Mouse (Mus musculus): Measurements from ENCODE around the gene Psmd6. TPM values are rescaled to one million over a fixed set of nuclear protein-coding genes. Genes with fewer than 3 reads are reported as not detected.

Psmd6 gene
- total RNA-seq, 2 experiments from 2014 or later, result 181 to 215 TPM

DNA sequence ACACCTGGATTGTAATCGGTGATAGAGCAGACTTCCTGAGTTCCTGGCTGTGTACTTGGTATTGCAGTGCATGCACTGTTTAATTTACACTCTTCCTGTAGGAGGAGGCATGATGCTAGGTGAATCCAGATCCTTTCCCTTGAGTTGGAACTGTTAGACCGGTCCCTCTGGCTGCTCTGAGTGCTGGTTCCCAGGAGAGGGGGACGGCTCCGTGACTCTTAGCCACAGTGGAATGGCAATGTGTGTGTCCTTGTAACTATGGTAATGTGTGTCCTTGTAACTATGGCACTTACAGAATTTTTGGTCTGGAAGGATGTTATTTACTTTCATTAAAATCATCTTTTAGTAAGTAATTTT, 55.7 kb downstream of the Psmd6 start:
- no peak for ATAC-seq (replicated peaks; ENCODE audit: poor library complexity)

DNA sequence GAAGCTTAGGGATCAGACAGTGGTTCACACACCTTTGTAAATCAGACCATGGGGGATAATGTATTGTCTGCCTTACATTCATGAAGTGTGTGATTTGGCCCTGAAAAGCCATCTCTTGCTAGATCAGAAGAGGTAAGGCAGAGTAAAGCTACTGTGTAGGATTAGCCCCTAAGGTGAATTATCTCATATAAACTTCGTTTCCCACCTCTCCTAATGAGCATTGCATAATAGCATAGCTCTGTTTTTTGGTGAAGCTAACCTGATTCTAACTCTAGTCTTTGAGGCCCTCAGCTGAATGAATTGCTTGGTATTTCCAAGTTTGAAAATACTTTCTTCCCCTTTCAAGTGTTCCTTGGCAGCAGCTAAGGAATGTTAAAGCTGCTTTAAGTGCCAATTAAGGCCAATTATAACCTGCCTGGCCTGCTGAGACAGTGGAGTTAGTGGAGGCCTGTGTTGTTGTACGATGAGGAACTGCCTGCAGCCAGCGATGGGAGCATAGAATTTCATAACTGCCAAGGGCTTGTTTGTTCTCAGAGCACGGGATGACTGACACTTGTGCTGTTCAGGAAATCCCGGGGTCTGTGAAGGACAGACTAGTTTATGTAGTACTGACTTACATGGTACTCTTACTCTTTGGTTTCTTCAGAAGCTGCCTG, 56.2 kb downstream of the Psmd6 start:
- peak; percentile 47 for ATAC-seq (replicated peaks; ENCODE audit: poor library complexity)

DNA sequence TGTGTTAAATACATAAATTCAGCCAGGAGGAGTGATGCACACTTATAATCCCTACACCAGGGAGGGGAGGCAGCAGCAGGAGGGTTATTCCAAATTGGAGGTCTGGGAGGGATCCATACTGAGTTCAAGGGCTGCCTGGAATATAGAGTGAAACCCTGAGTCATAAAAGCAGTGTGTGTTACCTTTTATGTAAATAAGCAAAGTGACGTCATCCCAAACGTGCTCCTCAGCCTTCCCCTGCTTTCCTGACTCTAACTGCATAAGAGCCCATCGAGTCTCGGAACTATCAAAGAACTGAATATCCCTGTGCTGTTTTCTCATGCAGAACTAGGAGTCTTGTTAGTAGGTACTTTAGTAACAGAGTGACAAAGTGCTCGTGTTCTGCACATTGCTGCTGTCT, 57.4 kb downstream of the Psmd6 start:
- no peak for ATAC-seq (replicated peaks; ENCODE audit: poor library complexity)

DNA sequence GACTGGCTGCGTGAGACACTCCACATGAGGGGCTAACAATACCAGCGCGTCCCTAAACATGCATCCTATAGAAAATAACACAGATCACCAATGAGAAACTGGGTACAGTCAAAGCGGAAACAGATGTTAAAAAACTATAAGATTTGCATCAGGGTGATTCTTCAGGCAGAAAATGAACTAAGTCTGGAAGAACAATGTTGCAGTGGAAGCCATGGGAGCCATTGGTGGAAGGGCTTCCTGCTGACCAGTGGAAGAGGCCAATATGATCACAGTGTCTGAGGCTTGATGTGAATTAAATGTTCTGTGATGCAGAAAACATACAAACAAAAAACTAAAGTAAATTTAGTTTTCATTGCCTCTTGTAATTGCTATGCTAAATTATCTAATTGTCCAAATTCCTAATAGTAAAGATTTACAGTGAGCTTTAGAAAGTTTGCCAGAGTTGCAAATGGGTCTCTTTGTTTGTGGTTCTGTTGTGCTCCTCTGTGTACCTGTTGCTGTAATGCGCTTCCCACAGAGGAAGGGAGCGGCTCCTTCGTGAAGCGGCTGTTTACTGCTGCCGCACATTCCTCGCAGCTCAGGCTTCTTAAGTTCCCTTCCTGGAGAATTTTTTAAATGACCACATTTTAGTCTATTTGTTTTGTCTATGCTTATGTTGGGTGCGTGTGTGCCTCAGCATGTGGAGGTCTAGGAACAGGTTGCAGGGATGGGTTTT, 58.1 kb downstream of the Psmd6 start:
- ATAC-seq (replicated peaks; ENCODE audit: poor library complexity), result no peak

Other genes with a start within 250 kb of the Psmd6 start
- gene Gm281, start 206.5 kb downstream of the Psmd6 start, total RNA-seq (2015), result not detected in 2 replicates
- gene Gm281, start 206.5 kb downstream of the Psmd6 start, total RNA-seq (2017), result not detected in 2 replicates
- 13.4 and 16.0 TPM in 2 replicates for gene Atxn7, start 159.5 kb downstream of the Psmd6 start, total RNA-seq (2015)
- 14.6 and 14.8 TPM in 2 replicates for gene Atxn7, start 159.5 kb downstream of the Psmd6 start, total RNA-seq (2017)
- gene Thoc7, start 159.1 kb downstream of the Psmd6 start, total RNA-seq (2015), result 296 and 301 TPM in 2 replicates
- gene Thoc7, start 159.1 kb downstream of the Psmd6 start, total RNA-seq (2017), result 248 and 345 TPM in 2 replicates
- not detected in 2 replicates for gene Olfr720, start 65.9 kb upstream of the Psmd6 start, total RNA-seq (2015)
- not detected in 2 replicates for gene Olfr720, start 65.9 kb upstream of the Psmd6 start, total RNA-seq (2017)
- gene Olfr31, start 201.8 kb upstream of the Psmd6 start, total RNA-seq (2015), result not detected in 2 replicates
- not detected in 2 replicates for gene Olfr31, start 201.8 kb upstream of the Psmd6 start, total RNA-seq (2017)
- gene Il3ra, start 225.3 kb upstream of the Psmd6 start, total RNA-seq (2015), result 8.1 and 9.0 TPM in 2 replicates
- 28.2 and 48.3 TPM in 2 replicates for gene Il3ra, start 225.3 kb upstream of the Psmd6 start, total RNA-seq (2017)

Data from megakaryocyte progenitor cell, adult 5-6 weeks (primary cell).